13 mouse cellular contexts compared by ENCODE assay signal in the genomic region with DNA sequence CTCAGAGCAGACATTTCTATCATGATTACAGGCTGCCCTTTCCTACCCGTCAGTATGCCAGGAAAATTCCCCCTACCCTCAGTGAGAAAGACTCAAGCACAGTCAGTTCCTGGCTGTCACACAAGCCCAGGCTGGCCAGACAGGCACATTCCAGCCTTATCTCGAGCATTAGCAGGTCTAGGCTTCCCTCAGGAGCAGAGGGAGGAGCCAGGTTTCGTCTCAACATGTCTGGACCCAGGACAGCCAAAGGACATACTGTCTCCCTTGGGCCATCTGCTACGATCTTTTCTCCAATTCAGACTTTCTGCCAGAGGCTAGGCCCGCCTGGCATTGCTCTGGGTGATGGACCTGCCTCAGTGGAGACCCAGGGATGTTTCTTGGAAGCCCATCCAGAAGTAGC. TPM values are rescaled to one million over a fixed set of nuclear protein-coding genes. Genes with fewer than 3 reads are reported as not detected.
DNase-seq lines count a peak whose midpoint lies in the region; ATAC-seq and TF ChIP-seq lines count a peak whose summit lies in the region.
"Had no signal": no experiment of that assay in that cellular context is flagged by ENCODE, and none has a peak within 500 bp of the region (broad histone marks: within the 10 kb centered on the region; RNA-seq: fewer than 3 reads in every experiment).

No protein-coding gene starts in this region.

- no peak overlapping the region for H3K27ac ChIP-seq in embryonic facial prominence, embryonic 14.5 days (replicated peaks; ENCODE audit: low read depth, low read length)
- H3K27ac ChIP-seq in heart, postnatal 0 days (ENCODE audit: low read depth) = peak overlapping the region; percentile 44; the same call in 1 of the 2 replicates
- H3K27ac ChIP-seq: forebrain, embryonic 10.5 days; hindbrain, embryonic 15.5 days had no signal

- no peak for ATAC-seq in embryonic facial prominence, embryonic 14.5 days (ENCODE audit: low read depth)
- ATAC-seq in heart, postnatal 0 days (ENCODE audit: insufficient read depth, low read depth) = peak; percentile 87
- no peak for ATAC-seq in megakaryocyte, adult 5-6 weeks (ENCODE audit: poor library complexity, severe bottlenecking)
- ATAC-seq: CD4-positive, CD25-positive, alpha-beta regulatory T cell, adult 4 months had no signal

- H3K9ac ChIP-seq in embryonic facial prominence, embryonic 14.5 days (ENCODE audit: low read depth, low read length) = no peak overlapping the region
- no peak overlapping the region for H3K9ac ChIP-seq in heart, postnatal 0 days (replicated peaks; ENCODE audit: low read depth, low read length)
- H3K9ac ChIP-seq: hindbrain, embryonic 15.5 days had no signal

- H3K9me3 ChIP-seq in embryonic facial prominence, embryonic 14.5 days (ENCODE audit: control insufficient read depth, low read length) = no peaks in the 10 kb centered on the region
- H3K9me3 ChIP-seq in heart, postnatal 0 days (replicated peaks; ENCODE audit: control insufficient read depth, low read length) = no peaks in the 10 kb centered on the region
- H3K9me3 ChIP-seq: forebrain, embryonic 10.5 days; hindbrain, embryonic 15.5 days had no signal

- 38% methylated on average over 5 of the region's 5 CpGs for WGBS in lung, adult 2 months
- WGBS in embryonic facial prominence, embryonic 14.5 days = 49% methylated on average over 5 of the region's 5 CpGs
- WGBS in heart, postnatal 0 days = 15% methylated on average over 5 of the region's 5 CpGs

- no peak overlapping the region for H3K4me3 ChIP-seq in lung, adult 2 months (replicated peaks; ENCODE audit: extremely low read depth, low read depth, low read length)
- H3K4me3 ChIP-seq in embryonic facial prominence, embryonic 14.5 days (ENCODE audit: low read depth, low read length) = no peak overlapping the region
- no peak overlapping the region for H3K4me3 ChIP-seq in heart, postnatal 0 days (ENCODE audit: low read depth, low read length)
- H3K4me3 ChIP-seq: forebrain, embryonic 10.5 days; hindbrain, embryonic 15.5 days; myocyte had no signal

- TF ChIP-seq CTCF in lung, adult 2 months (IDR thresholded peaks at IDR 0.05; ENCODE audit: insufficient read depth, low read length) = no peak
- TF ChIP-seq CTCF in heart, postnatal 0 days (IDR thresholded peaks at IDR 0.05; ENCODE audit: low read depth) = no peak

- no peaks in the 10 kb centered on the region for H3K36me3 ChIP-seq in embryonic facial prominence, embryonic 14.5 days (ENCODE audit: control insufficient read depth, insufficient read depth, low read length)
- no peaks in the 10 kb centered on the region for H3K36me3 ChIP-seq in heart, postnatal 0 days (replicated peaks; ENCODE audit: control insufficient read depth, insufficient read depth, low read length)
- H3K36me3 ChIP-seq: forebrain, embryonic 10.5 days; hindbrain, embryonic 15.5 days had no signal

- H3K27me3 ChIP-seq in embryonic facial prominence, embryonic 14.5 days (replicated peaks; ENCODE audit: control insufficient read depth, insufficient read depth, low read length) = no peaks in the 10 kb centered on the region
- H3K27me3 ChIP-seq in heart, postnatal 0 days (ENCODE audit: control insufficient read depth, insufficient read depth, low read length) = no peaks in the 10 kb centered on the region
- H3K27me3 ChIP-seq: hindbrain, embryonic 15.5 days had no signal

- peak; percentile 51 to 63 for DNase-seq in lung, adult 18-20 months
- no peak for DNase-seq in lung, adult 2 months
- DNase-seq in embryonic facial prominence, embryonic 14.5 days (ENCODE audit: low spot score) = peak; percentile 65
- peak; percentile 63 for DNase-seq in heart, postnatal 0 days (ENCODE audit: low spot score)
- peak; percentile 38 for DNase-seq in urinary bladder, adult 2 months (ENCODE audit: low spot score)
- DNase-seq in right cerebral cortex, postnatal 25 days = no peak
- no peak for DNase-seq in thymus, postnatal 14 days
- DNase-seq: layer of hippocampus, postnatal 36 days had no signal

- TF ChIP-seq POLR2A in lung, adult 2 months (IDR thresholded peaks at IDR 0.05; ENCODE audit: borderline replicate concordance, extremely low read depth, low read depth, low read length) = no peak

- H3K4me2 ChIP-seq in embryonic facial prominence, embryonic 14.5 days (ENCODE audit: low read depth, low read length) = no peak overlapping the region
- no peak overlapping the region for H3K4me2 ChIP-seq in heart, postnatal 0 days (ENCODE audit: low read depth, low read length)
- H3K4me2 ChIP-seq: hindbrain, embryonic 15.5 days had no signal

- peaks cover 3% of the 10 kb centered on the region for H3K4me1 ChIP-seq in lung, adult 2 months (ENCODE audit: control insufficient read depth, insufficient read depth, low read length)
- H3K4me1 ChIP-seq in embryonic facial prominence, embryonic 14.5 days (ENCODE audit: control insufficient read depth, insufficient read depth, low read length) = no peaks in the 10 kb centered on the region
- H3K4me1 ChIP-seq in heart, postnatal 0 days (ENCODE audit: control insufficient read depth, insufficient read depth) = peaks cover 31% of the 10 kb centered on the region
- H3K4me1 ChIP-seq: hindbrain, embryonic 15.5 days had no signal

- no peak for TF ChIP-seq EP300 in heart, postnatal 0 days (IDR thresholded peaks at IDR 0.05; ENCODE audit: low read depth)

RNA-seq across cellular contexts. Expression of gene Dapk2, which starts 48.8 kb away (rescaled TPM):
- 26.7 and 32.8 TPM in 2 replicates for polyA plus RNA-seq in lung, adult 2 months (2012; rRNA removed)
- polyA plus RNA-seq in embryonic facial prominence, embryonic 14.5 days (2014; fragmentation: Nextera tagmentation; extraction: Ambion mirVana) = 10.6 and 14.3 TPM in 2 replicates
- total RNA-seq in heart, postnatal 0 days (2014; rRNA removed; ENCODE audit: low replicate concordance) = 2.3 and 3.9 TPM in 2 replicates
- polyA plus RNA-seq in heart, postnatal 0 days (2015; fragmentation: Nextera tagmentation; extraction: Ambion mirVana) = 4.7 and 7.1 TPM in 2 replicates
- polyA plus RNA-seq in urinary bladder, adult 2 months (2012; rRNA removed) = 6.5 and 7.0 TPM in 2 replicates
- 1.6 and 4.4 TPM in 2 replicates for total RNA-seq in megakaryocyte, adult 5-6 weeks (2015)
- 2.6 and 4.0 TPM in 2 replicates for total RNA-seq in megakaryocyte, adult 5-6 weeks (2017)

Comparison
In these comparisons a context has a peak if more than half of its experiments do, and no peak if none do; other contexts are left out.
1. DNase-seq: peak in lung, adult 18-20 months (2 of 2), embryonic facial prominence, embryonic 14.5 days (single experiment), heart, postnatal 0 days (single experiment) and urinary bladder, adult 2 months (single experiment); none in lung, adult 2 months (single experiment), right cerebral cortex, postnatal 25 days (single experiment) and thymus, postnatal 14 days (single experiment).